Mouse (Mus musculus) left cerebral cortex, adult 6 months (tissue): ENCODE results near the gene Lgals3bp. TPM values are rescaled to one million over a fixed set of nuclear protein-coding genes. Genes with fewer than 3 reads are reported as not detected.

ENCODE experiments used
- long read RNA-seq, 2 experiments: library from polyadenylated mRNA; unstranded; transcript quantifications; one replicate each; pipeline ENCODE4 v2.0.0; 2019 to 2020
- polyA plus RNA-seq: library from polyadenylated mRNA; unstranded; fragments of <200 nt; fragmentation: Nextera tagmentation; gene quantifications from 2 replicates; pipeline ENCODE4 v1.2.3, GENCODE M21; 2021

Lgals3bp gene
- polyA plus RNA-seq: 7.7 and 16.1 TPM in 2 replicates
- long read RNA-seq, experiment 1, transcript Lgals3bp-201 (6 exons, 2,330 nt): major isoform, 14 of 16 reads
- long read RNA-seq, experiment 1, partial matches to known transcripts: 0 of 16 reads
- long read RNA-seq, experiment 1, other reads (novel, unspliced or antisense): 2 of 16 reads
- long read RNA-seq, experiment 2, transcript Lgals3bp-201 (6 exons, 2,330 nt): major isoform, 5 of 5 reads
- long read RNA-seq, experiment 2, partial matches to known transcripts: 0 of 5 reads
- long read RNA-seq, experiment 2, other reads (novel, unspliced or antisense): 0 of 5 reads

DNA sequence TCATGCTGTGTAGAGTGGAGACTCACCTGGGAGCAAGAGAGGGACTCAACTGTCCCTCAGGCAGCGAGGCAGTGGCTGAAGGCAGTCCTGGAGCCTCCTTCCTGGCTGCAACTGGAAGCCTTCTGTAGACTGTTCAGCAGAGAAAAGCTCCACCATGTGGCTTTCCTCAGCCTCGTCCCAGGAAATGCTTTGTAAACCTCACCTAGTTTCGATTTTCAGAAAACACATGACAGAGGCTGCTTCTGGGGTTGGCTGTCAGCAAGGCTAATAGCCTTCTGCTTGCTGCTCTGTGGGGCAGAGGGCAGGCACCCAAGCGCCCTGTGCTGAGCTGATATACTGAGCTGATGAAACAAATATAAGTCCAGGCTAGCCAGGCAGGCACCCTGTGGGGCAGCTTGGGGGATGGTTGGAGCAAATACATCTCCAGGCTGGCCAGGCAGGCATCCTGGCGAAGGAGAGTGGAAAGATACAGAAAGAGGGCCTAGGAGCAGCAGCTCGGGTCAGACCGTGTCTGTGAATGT, at the start of gene Lgals3bp:
TSS of gene Lgals3bp (minus strand) at position 333 of the 521 bp plus-strand sequence.

DNA sequence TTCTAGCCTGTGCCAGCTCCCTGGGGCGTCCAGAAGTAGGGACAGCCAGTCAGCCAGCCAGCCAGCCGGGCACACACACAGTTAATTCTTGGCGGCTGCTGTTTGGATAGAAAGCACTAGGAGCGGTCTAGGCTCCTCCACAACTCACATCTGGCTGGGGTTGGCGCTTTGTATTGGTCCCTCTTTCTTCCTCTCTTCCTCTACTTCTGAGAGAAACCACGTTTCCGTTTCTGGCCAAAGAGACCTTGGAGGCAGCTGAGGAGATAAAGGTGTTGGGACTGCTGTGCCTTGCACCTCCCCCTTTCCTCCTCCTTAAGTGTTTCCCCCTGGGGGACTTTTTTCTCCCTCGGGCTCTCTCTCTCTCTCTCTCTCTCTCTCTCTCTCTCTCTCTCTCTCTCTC, 26.1 kb upstream of the Lgals3bp start, which contains the start of gene C1qtnf1:
TSS of gene C1qtnf1 (plus strand) at position 218 of the 400 bp plus-strand sequence.

DNA sequence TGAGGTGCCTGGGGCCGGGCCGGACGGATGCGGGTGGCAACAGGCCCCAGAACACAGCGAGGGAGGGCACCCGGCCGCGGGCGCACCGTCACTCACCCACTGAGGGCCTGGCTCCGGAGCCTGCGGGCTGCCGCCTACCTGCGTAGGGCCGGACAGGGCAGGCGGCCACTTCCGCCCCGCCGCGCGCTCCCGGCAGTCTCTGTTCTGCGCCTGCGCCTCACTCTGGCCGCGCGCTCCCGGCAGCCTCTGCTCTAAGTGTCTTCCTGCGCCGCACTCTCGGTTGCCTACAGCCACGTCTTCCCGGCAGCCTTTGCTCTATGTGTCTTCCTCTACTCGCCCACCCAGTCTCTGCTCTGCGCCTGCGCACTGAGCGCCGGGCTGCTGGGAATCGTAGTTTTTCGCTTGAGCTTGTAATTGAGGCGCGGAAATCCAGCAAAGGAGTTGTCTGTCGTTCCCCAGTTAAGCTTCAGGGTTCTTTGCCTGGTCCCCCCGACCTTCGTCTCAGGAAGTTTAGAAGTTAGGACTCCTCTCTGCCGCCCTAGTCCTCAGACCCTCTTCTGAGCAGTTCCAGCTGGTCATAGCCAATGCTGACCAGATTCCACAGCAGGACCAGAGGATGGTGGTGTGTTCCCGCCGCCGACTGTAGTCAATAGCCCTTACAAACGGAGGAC, 17.1 kb upstream of the Lgals3bp start, which contains the start of gene Cant1:
TSS of gene Cant1 (minus strand) at position 253 of the 671 bp plus-strand sequence.

DNA sequence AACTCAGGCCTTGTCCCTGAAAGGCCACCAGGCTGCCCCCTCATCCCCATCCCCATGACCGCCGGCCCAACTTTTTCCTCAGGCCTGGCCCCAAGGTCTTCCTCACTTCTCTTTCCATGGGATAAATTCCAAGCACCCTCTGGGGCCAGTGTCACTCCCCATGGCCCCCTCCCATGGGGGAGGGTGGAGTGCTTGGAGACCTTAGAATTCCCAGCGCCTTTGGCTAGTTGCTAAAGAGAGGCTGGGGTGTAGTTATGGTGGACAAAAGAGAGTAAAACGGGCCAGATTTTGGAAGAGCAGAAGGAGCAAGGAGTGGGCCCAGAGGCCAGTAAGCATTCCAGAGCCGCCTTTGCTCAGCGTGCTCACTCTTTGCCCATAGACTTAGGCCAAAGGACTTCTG, 46.3 kb downstream of the Lgals3bp start, which contains the start of gene Timp2:
TSS of gene Timp2 (minus strand) at position 101 of the 400 bp plus-strand sequence.

Other genes starting within 250 kb of the Lgals3bp start
- gene Cyth1, start 153.5 kb downstream of the Lgals3bp start, polyA plus RNA-seq: 17.6 and 22.6 TPM in 2 replicates
- gene Usp36, start 111.8 kb downstream of the Lgals3bp start, polyA plus RNA-seq: 4.1 and 7.8 TPM in 2 replicates
- gene Cep295nl, start 59.6 kb downstream of the Lgals3bp start, polyA plus RNA-seq: not detected in 2 replicates
- gene Timp2, start 46.4 kb downstream of the Lgals3bp start, polyA plus RNA-seq: 22.5 and 97.6 TPM in 2 replicates
- gene Cant1, start 17.0 kb upstream of the Lgals3bp start, polyA plus RNA-seq: 18.5 and 22.6 TPM in 2 replicates
- gene C1qtnf1, start 26.1 kb upstream of the Lgals3bp start, polyA plus RNA-seq: 1.0 and 2.8 TPM in 2 replicates
- 1.1 and 6.8 TPM in 2 replicates for gene Engase, start 74.7 kb upstream of the Lgals3bp start, polyA plus RNA-seq